Mouse (Mus musculus) NIH3T3 (cell line): ENCODE measurements around the gene Dsn1.
A peak's percentile ranks its signal among the peaks of the same experiment; 100 is the strongest.

ENCODE experiments used
- DNase-seq: peaks from one replicate; pipeline ENCODE4 v3.0.0-alpha.2; 2012; ENCODE audit warnings: low read depth

Gene Dsn1

DNA sequence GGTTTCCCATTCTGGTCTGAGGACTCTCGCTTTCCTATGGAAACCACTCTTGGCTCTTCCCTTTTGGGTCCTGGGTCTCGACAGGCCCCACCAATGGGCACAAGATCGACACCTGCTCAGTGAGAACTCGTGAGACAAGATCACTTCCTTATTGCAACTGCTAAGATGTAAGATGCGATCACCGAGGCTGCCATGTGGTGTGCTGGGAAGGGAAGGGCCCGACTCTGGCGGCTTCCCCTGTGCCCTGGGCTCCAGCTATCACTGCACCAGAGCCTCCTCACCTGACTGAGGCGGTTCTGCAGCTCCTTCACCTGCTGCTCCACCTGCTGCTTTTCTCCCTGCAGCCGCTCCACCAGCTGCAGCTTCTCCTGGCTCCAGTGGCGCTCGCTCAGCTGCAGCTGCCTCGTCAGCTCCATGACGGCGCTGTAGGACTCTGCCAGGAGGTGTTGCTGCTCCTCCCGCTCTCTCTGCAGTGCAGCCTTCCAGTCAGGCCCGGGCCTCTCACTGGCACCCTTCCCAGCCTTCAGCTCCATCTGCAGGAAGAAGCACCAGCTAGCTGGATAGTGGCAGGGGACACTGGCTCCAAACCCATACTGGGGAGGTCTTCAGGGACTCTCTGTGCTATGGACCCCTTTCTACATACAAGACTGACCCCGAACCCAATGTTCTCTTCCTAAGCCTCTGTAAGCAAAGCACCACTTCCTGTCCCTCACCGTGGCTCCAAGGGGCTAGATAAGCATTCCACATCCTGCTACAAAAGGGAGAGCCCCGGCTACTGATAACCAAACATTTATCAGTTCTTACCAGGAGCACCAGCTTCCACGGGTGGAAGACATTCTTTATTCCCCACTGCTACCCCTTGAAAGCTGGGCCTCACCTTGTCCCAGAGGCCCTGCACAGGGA lies 20.4 kb upstream of the Dsn1 start:
- DNase-seq = no peak

GRCm38 (mm10) chr2:157021156-157021555 lies 14.2 kb upstream of the Dsn1 start:
- no peak for DNase-seq

- DNase-seq = no peak
Observed at GRCm38 (mm10) chr2:157019228-157019627, 12.3 kb upstream of the Dsn1 start.

DNA sequence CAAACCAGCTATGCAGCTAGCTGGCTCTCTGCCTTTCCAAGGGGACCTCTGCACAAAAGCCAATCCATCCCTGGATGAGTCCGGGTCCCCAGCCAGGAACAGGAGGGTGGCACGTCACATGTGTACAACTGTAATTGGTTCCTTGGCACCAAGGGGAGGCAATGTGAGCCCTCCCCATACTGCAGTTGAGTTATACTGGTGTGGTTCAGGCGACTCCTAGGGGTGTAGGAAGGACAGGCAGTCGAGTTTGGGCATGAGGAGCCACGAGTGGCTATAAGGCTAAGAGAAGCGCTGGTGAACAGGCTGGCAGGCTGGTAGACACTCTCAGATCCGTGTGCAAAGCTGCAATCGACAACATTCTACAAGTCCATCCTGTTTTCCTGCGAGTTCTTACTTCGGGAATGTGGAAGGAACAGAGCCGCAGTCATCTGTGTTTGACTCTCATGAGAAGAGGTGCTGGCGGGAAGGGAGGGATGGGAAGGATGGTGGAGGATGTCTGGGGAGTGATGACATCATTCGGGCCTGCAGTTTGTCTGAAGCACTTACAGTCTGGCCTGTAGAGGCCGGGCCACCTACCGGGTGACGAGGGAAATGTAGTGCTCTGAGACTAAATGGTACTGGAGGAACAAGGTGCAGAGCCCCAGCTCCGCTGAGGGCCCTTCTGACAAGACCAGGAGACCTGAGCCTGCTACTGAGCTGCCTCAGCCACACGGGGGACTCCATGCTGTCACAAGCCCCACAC lies 9.7 kb upstream of the Dsn1 start:
- DNase-seq = no peak

GRCm38 (mm10) chr2:157012341-157012740 lies 5.4 kb upstream of the Dsn1 start:
- no peak for DNase-seq

GRCm38 (mm10) chr2:157010634-157011310 lies 3.8 kb upstream of the Dsn1 start:
- DNase-seq = no peak

GRCm38 (mm10) chr2:157010121-157010520 lies 3.2 kb upstream of the Dsn1 start:
- DNase-seq = peak; percentile 24

GRCm38 (mm10) chr2:157008509-157008908 lies 1.6 kb upstream of the Dsn1 start:
- DNase-seq = no peak

- DNase-seq = no peak
Observed at GRCm38 (mm10) chr2:157007234-157007596, 261 bp upstream of the Dsn1 start.

DNA sequence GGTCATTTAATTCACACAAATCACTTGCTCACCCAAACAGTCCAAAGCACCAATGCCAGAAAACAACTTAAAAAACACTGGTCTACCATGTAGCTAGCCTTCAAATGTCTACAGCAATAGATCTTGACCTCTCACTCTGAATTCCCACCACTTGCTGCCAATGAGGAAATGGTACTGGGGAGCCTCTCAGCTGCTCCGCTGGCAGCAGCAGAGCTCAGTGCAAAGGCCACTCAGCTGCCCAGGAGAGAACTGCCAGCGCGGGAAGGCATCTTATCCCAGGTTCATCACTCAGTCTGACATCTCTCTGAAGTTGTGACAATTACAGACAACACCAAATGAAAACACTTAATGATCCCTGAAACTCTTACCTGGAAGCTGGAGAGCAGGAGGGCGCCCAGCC lies 4.6 kb downstream of the Dsn1 start:
- no peak for DNase-seq

GRCm38 (mm10) chr2:156998263-156998662 lies 8.7 kb downstream of the Dsn1 start:
- no peak for DNase-seq

GRCm38 (mm10) chr2:156996576-156996975 lies 10.4 kb downstream of the Dsn1 start:
- DNase-seq = peak; percentile 74

GRCm38 (mm10) chr2:156991470-156992319 lies 15.3 kb downstream of the Dsn1 start, which contains the start of gene Ndrg3:
TSS of gene Ndrg3 (minus strand) at chr2:156992056.
- peak; percentile 99 for DNase-seq

DNA sequence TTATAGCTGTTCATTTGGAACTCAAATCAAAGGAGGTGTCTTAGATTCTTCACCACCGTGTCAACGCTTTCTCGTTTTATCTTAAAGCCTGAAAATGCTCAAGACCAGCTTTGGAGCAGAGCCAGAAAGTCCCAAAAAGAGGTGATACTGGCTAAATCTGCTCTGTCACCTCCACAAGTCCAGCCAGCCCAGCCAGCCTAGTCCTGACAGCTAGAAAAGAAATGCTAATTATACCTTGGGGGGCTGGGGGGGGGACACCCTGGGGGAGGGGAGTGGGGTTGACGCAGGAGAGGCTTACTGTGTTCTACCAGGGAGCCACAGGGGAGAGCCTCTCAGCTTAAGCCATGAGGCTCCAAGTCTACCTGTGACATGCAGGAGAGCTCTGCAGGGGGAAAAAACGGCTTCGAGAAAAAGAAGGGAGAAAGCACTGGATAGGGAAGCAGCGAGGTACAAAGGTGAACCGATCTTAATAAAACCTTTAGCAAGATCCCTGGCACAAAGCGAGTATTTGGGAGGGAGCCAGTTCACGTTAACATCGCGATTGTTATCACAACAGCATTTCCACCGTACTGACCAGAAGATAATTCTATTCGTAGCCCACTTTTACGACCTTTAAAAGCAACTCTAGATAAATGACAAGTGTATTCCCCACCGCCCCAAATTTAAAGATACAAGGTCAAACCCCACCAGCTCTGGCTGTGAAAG lies 16.1 kb downstream of the Dsn1 start:
- DNase-seq = peak; percentile 33

DNA sequence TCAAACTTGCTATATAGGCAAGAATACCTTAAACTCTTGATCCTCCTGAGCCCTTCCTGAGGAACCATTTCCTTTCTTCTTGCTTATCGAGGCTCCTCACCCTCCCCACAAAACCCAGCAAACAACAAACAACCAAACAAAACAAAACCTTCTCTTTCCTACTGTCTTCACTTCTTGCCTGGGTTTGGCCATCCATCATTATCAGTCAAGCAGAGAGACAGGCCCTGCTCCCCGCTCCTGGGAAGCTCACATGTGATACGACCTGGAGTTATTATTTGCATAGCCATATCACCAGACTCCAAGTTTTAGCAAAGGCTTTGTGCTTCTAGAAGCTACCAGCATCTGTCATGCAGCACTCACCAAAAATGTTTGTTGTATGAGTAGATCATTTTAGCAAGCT lies 19.6 kb downstream of the Dsn1 start:
- no peak for DNase-seq

DNA sequence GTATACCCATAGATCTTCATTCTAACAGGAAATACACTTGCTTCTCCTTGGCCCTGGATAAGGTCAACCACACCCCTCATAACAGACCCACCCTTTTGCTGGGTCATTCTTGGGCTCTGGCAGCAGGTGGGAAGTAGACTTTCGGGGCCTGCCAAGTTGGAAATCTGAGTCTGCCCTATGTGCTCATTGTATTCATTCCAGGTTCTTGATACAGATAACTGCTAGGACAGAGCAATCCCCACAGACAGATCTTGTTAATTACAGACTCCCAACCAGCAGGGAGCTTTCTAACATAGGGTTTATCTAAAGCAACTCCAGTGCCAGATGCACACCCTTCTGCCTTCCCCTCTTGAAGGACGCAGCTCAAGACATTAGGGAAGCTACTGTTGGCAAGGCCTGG lies 24.1 kb downstream of the Dsn1 start:
- DNase-seq = no peak

DNA sequence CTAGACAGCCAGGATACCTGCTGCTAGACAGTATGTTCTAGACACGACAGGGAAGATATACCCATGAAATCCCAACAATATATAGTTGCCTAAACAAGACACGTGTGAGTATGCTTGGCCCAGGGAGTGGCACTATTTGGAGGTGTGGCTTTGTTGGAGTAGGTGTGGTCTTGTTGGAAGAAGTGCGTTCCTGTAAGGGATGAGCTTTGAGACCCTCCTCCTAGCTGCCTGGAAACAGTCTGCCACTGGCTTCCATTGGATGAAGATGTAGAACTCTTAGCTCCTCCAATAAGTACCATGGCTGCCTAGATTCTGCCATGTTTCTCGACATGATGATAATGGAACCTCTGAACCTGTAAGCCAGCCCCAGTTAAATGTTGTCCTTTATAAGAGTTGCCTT lies 25.7 kb downstream of the Dsn1 start:
- DNase-seq = no peak

- peak; percentile 71 for DNase-seq
Observed at GRCm38 (mm10) chr2:156980059-156980458, 26.9 kb downstream of the Dsn1 start.

DNA sequence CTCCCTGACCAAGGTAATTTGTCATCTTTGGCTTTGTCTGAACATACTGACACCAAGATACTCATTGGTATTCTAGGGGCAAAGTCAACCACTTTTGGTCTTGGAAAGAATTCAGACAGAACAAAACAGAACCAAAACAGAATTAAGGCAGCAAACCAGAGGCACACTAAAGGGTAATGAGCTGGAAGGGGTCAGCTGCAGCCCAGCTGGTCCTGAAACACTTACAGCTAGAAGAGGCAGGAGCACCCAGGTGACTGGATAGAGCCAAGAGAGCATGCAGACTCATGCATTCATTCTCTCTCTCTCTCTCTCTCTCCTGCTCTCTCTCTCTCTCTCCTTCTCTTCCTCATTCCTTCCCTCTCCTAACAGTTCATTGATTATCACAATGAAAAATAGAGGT lies 30.2 kb downstream of the Dsn1 start:
- DNase-seq = no peak

- DNase-seq = no peak
Observed at GRCm38 (mm10) chr2:156974967-156975366, 32.0 kb downstream of the Dsn1 start.
